ENCODE assay signal across 22 mouse cellular contexts in genomic region chr6:146513384-146513783, GRCm38 (mm10). TPM values are rescaled to one million over a fixed set of nuclear protein-coding genes. Genes with fewer than 3 reads are reported as not detected.
DNase-seq lines count a peak whose midpoint lies in the region; ATAC-seq and TF ChIP-seq lines count a peak whose summit lies in the region.
"Had no signal": no experiment of that assay in that cellular context is flagged by ENCODE, and none has a peak within 500 bp of the region (broad histone marks: within the 10 kb centered on the region; RNA-seq: fewer than 3 reads in every experiment).

No protein-coding gene starts in this region.

- H3K27ac ChIP-seq in heart, embryonic 10.5 days: peak overlapping the region; percentile 60
- H3K27ac ChIP-seq in kidney, embryonic 15.5 days: peak overlapping the region; percentile 39; the same call in 1 of the 2 replicates
- no peak overlapping the region for H3K27ac ChIP-seq in lung, postnatal 0 days (ENCODE audit: low read length)
- H3K27ac ChIP-seq: embryonic facial prominence, embryonic 15.5 days; forebrain, embryonic 10.5 days; gastrocnemius, adult 2 months; hindbrain, embryonic 12.5 days had no signal

- TF ChIP-seq EP300 in lung, postnatal 0 days (IDR thresholded peaks at IDR 0.05): no peak

- ATAC-seq in kidney, embryonic 15.5 days (replicated peaks; ENCODE audit: low FRiP score): no peak
- ATAC-seq in lung, postnatal 0 days: peak; percentile 56
- ATAC-seq: forebrain, embryonic 14.5 days; hindbrain, embryonic 16.5 days had no signal

- peaks cover 44% of the 10 kb centered on the region for H3K4me1 ChIP-seq in heart, embryonic 10.5 days
- H3K4me1 ChIP-seq in kidney, embryonic 15.5 days: peaks cover 8% of the 10 kb centered on the region
- no peaks in the 10 kb centered on the region for H3K4me1 ChIP-seq in lung, postnatal 0 days (ENCODE audit: insufficient read depth, low read depth, low read length)
- H3K4me1 ChIP-seq: embryonic facial prominence, embryonic 15.5 days; hindbrain, embryonic 12.5 days had no signal

- DNase-seq in heart, embryonic 10.5 days (ENCODE audit: low spot score): no peak
- no peak for DNase-seq in heart, postnatal 10 days
- no peak for DNase-seq in kidney, postnatal 36 days
- peak; percentile 43 for DNase-seq in lung, postnatal 0 days (ENCODE audit: low spot score)
- DNase-seq in lung, postnatal 36 days: no peak
- DNase-seq in lung, postnatal 14 days: peak; percentile 23
- no peak for DNase-seq in urinary bladder, adult 18-20 months (ENCODE audit: low spot score in 2 of 2)
- DNase-seq: adrenal gland, postnatal 10 days; cerebellum, adult 11 months; cerebellum, adult 8-10 months; cerebellum, postnatal 14 days; embryo, embryonic 11 days; gastrocnemius, adult 2 months; gastrocnemius, postnatal 25 days; heart, postnatal 4 days had no signal

- no peak overlapping the region for H3K4me3 ChIP-seq in heart, embryonic 10.5 days
- H3K4me3 ChIP-seq in kidney, embryonic 15.5 days (replicated peaks): no peak overlapping the region
- no peak overlapping the region for H3K4me3 ChIP-seq in lung, postnatal 0 days (ENCODE audit: low read depth, low read length)
- H3K4me3 ChIP-seq: embryonic facial prominence, embryonic 15.5 days; erythroblast, embryonic 14.5 days; forebrain, embryonic 10.5 days; gastrocnemius, adult 2 months; hindbrain, embryonic 12.5 days had no signal

- no peak for TF ChIP-seq CTCF in lung, postnatal 0 days (IDR thresholded peaks at IDR 0.05)

- H3K9ac ChIP-seq in kidney, embryonic 15.5 days: no peak overlapping the region
- no peak overlapping the region for H3K9ac ChIP-seq in lung, postnatal 0 days (replicated peaks; ENCODE audit: low read depth)
- H3K9ac ChIP-seq: embryonic facial prominence, embryonic 15.5 days; hindbrain, embryonic 12.5 days had no signal

- no peak overlapping the region for H3K4me2 ChIP-seq in kidney, embryonic 15.5 days
- no peak overlapping the region for H3K4me2 ChIP-seq in lung, postnatal 0 days (replicated peaks; ENCODE audit: low read depth, low read length)
- H3K4me2 ChIP-seq: embryonic facial prominence, embryonic 15.5 days; hindbrain, embryonic 12.5 days had no signal

- no peaks in the 10 kb centered on the region for H3K27me3 ChIP-seq in heart, embryonic 10.5 days (ENCODE audit: insufficient read depth, poor library complexity, severe bottlenecking)
- no peaks in the 10 kb centered on the region for H3K27me3 ChIP-seq in kidney, embryonic 15.5 days
- no peaks in the 10 kb centered on the region for H3K27me3 ChIP-seq in lung, postnatal 0 days (replicated peaks; ENCODE audit: insufficient read depth, low read length)
- H3K27me3 ChIP-seq: embryonic facial prominence, embryonic 15.5 days; hindbrain, embryonic 12.5 days had no signal

- H3K36me3 ChIP-seq in heart, embryonic 10.5 days: no peaks in the 10 kb centered on the region
- no peaks in the 10 kb centered on the region for H3K36me3 ChIP-seq in kidney, embryonic 15.5 days
- H3K36me3 ChIP-seq in lung, postnatal 0 days (ENCODE audit: insufficient read depth, low read length): no peaks in the 10 kb centered on the region
- H3K36me3 ChIP-seq: embryonic facial prominence, embryonic 15.5 days; forebrain, embryonic 10.5 days; hindbrain, embryonic 12.5 days had no signal

- intact Hi-C loops in heart, postnatal 10 days (cut with DNase I): no loop called here

- 76% methylated on average over 8 of the region's 8 CpGs for WGBS in heart, embryonic 10.5 days
- WGBS in kidney, embryonic 15.5 days: 85% methylated on average over 8 of the region's 8 CpGs
- 43% methylated on average over 8 of the region's 8 CpGs for WGBS in lung, postnatal 0 days

- no peaks in the 10 kb centered on the region for H3K9me3 ChIP-seq in heart, embryonic 10.5 days
- H3K9me3 ChIP-seq in kidney, embryonic 15.5 days (replicated peaks): no peaks in the 10 kb centered on the region
- no peaks in the 10 kb centered on the region for H3K9me3 ChIP-seq in lung, postnatal 0 days (ENCODE audit: low read length)
- H3K9me3 ChIP-seq: embryonic facial prominence, embryonic 15.5 days; forebrain, embryonic 10.5 days; hindbrain, embryonic 12.5 days had no signal

RNA-seq across cellular contexts. Expression of gene Itpr2, which starts 11.4 kb away (rescaled TPM):
- polyA plus RNA-seq in heart, embryonic 10.5 days (2016; fragmentation: Nextera tagmentation; extraction: Ambion mirVana): 19.4 and 22.1 TPM in 2 replicates
- total RNA-seq in heart, postnatal 10 days (2021): 10 to 100 TPM; 31.5 to 41.9 TPM
- polyA plus RNA-seq in kidney, embryonic 15.5 days (2015; fragmentation: Nextera tagmentation; extraction: Ambion mirVana): 11.6 and 15.0 TPM in 2 replicates
- 15.7 and 23.2 TPM in 2 replicates for polyA plus RNA-seq in lung, postnatal 0 days (2015; fragmentation: Nextera tagmentation; extraction: Ambion mirVana)

Comparison
In these comparisons a context has a peak if more than half of its experiments do, and no peak if none do; other contexts are left out.
1. DNase-seq: peak in lung, postnatal 0 days (single experiment) and lung, postnatal 14 days (single experiment); none in heart, embryonic 10.5 days (single experiment), heart, postnatal 10 days (0 of 2), kidney, postnatal 36 days (0 of 2), lung, postnatal 36 days (single experiment) and urinary bladder, adult 18-20 months (0 of 2).